Mouse (Mus musculus): ENCODE results near the gene Zfp316. TPM values are rescaled to one million over a fixed set of nuclear protein-coding genes. Genes with fewer than 3 reads are reported as not detected.

Zfp316 gene
- total and polyA plus RNA-seq, 3 experiments = 4.3 to 4.8 TPM; not detected in 1

- Histone ChIP-seq H3K4me1 (ENCODE audit: control insufficient read depth in 1 of 2, insufficient read depth in 2 of 2, low read length in 2 of 2) (no peaks in the 10 kb centered on the region), H3K27ac (ENCODE audit: control insufficient read depth, low read depth, low read length) (no peak overlapping the region), H3K79me2 (ENCODE audit: control insufficient read depth, insufficient read depth, low read length, poor library complexity) (no peaks in the 10 kb centered on the region), H3K9me3 (replicated peaks; ENCODE audit: insufficient read depth, low read length) (no peaks in the 10 kb centered on the region), H3K9ac (ENCODE audit: control insufficient read depth, low read depth, low read length, poor library complexity, severe bottlenecking) (no peak overlapping the region), H3K4me3 (ENCODE audit: control insufficient read depth in 1 of 2, insufficient read depth in 1 of 2, low read depth in 2 of 2, low read length in 2 of 2) (no peak overlapping the region), H3K27me3 (ENCODE audit: control insufficient read depth in 1 of 2, insufficient read depth in 2 of 2, low read length in 2 of 2) (no peaks in the 10 kb centered on the region; a peak in 1 of 4 replicates), H3K36me3 (ENCODE audit: control insufficient read depth in 1 of 2, insufficient read depth in 2 of 2, low read length in 2 of 2) (no peaks in the 10 kb centered on the region)
- TF ChIP-seq MAX (IDR thresholded peaks at IDR 0.05; ENCODE audit: low read length) (no peak), KAT2A (conservative IDR thresholded peaks at IDR 0.05; ENCODE audit: low read depth, low read length) (no peak), BHLHE40 (IDR thresholded peaks at IDR 0.05; ENCODE audit: borderline replicate concordance, low read depth, low read length) (no peak), MAZ (IDR thresholded peaks at IDR 0.05; ENCODE audit: low read depth, low read length) (no peak), RAD21 (IDR thresholded peaks at IDR 0.05; ENCODE audit: low read depth, low read length) (no peak), ELF1 (IDR thresholded peaks at IDR 0.05; ENCODE audit: low read depth, low read length) (no peak), GATA1 (IDR thresholded peaks at IDR 0.05; ENCODE audit: low read depth, low read length) (no peak), GABPA (IDR thresholded peaks at IDR 0.05; ENCODE audit: low read depth, low read length) (no peak), CTCF (IDR thresholded peaks at IDR 0.05 in 2 of 3, conservative IDR thresholded peaks at IDR 0.05 in 1 of 3; ENCODE audit: control insufficient read depth in 1 of 3, insufficient read depth in 1 of 3, low read depth in 2 of 3, low read length in 3 of 3, poor library complexity in 1 of 3, severe bottlenecking in 1 of 3) (no peak), MAFK (IDR thresholded peaks at IDR 0.05; ENCODE audit: borderline replicate concordance, low read depth, low read length) (no peak), ZMIZ1 (IDR thresholded peaks at IDR 0.05; ENCODE audit: low read depth, low read length) (no peak), TAL1 (IDR thresholded peaks at IDR 0.05; ENCODE audit: low read length) (no peak)
- DNase-seq (ENCODE audit: low read depth, low spot score) = no peak
Measured at GRCm38 (mm10) chr5:143220996-143221395, 48.8 kb downstream of the Zfp316 start.

GRCm38 (mm10) chr5:143213832-143214231 is 56.0 kb downstream of the Zfp316 start:
- TF ChIP-seq SMC3 (IDR thresholded peaks at IDR 0.05; ENCODE audit: low read depth, low read length) = no peak
- no peak for TF ChIP-seq MYB (IDR thresholded peaks at IDR 0.05; ENCODE audit: low read depth, low read length)
- TF ChIP-seq TBP (IDR thresholded peaks at IDR 0.05; ENCODE audit: low read depth, low read length) = no peak
- no peak for TF ChIP-seq KAT2A (conservative IDR thresholded peaks at IDR 0.05; ENCODE audit: low read depth, low read length)
- no peak for TF ChIP-seq SIN3A (IDR thresholded peaks at IDR 0.05; ENCODE audit: low read length)
- no peak for TF ChIP-seq HCFC1 (IDR thresholded peaks at IDR 0.05; ENCODE audit: low read depth, low read length)
- TF ChIP-seq CHD1 (IDR thresholded peaks at IDR 0.05; ENCODE audit: low read depth, low read length) = no peak
- TF ChIP-seq MAFK (IDR thresholded peaks at IDR 0.05; ENCODE audit: borderline replicate concordance, low read depth, low read length) = no peak
- no peak for TF ChIP-seq USF2 (IDR thresholded peaks at IDR 0.05; ENCODE audit: borderline replicate concordance in 1 of 2, insufficient read depth in 1 of 2, low read depth in 1 of 2, low read length in 2 of 2)
- no peak for TF ChIP-seq MYC (IDR thresholded peaks at IDR 0.05; ENCODE audit: low read depth, low read length)
- no peak for TF ChIP-seq POLR2A (IDR thresholded peaks at IDR 0.05; ENCODE audit: control insufficient read depth in 1 of 2, insufficient read depth in 1 of 2, low read depth in 1 of 2, low read length in 2 of 2, poor library complexity in 1 of 2)
- TF ChIP-seq RCOR1 (IDR thresholded peaks at IDR 0.05; ENCODE audit: low read depth, low read length) = no peak
- no peak for TF ChIP-seq GATA1 (IDR thresholded peaks at IDR 0.05; ENCODE audit: low read depth, low read length)
- no peak for TF ChIP-seq NELFE (IDR thresholded peaks at IDR 0.05; ENCODE audit: low read depth, low read length)
- TF ChIP-seq ELF1 (IDR thresholded peaks at IDR 0.05; ENCODE audit: low read depth, low read length) = no peak
- no peak for TF ChIP-seq POLR2AphosphoS2 (IDR thresholded peaks at IDR 0.05; ENCODE audit: low read length)
- TF ChIP-seq CTCF (IDR thresholded peaks at IDR 0.05 in 2 of 3, conservative IDR thresholded peaks at IDR 0.05 in 1 of 3; ENCODE audit: control insufficient read depth in 1 of 3, insufficient read depth in 1 of 3, low read depth in 2 of 3, low read length in 3 of 3, poor library complexity in 1 of 3, severe bottlenecking in 1 of 3) = no peak
- Histone ChIP-seq H3K9ac (ENCODE audit: control insufficient read depth, low read depth, low read length, poor library complexity, severe bottlenecking) (no peak overlapping the region), H3K9me3 (replicated peaks; ENCODE audit: insufficient read depth, low read length) (no peaks in the 10 kb centered on the region), H3K27ac (ENCODE audit: control insufficient read depth, low read depth, low read length) (no peak overlapping the region), H3K36me3 (ENCODE audit: control insufficient read depth in 1 of 2, insufficient read depth in 2 of 2, low read length in 2 of 2) (no peaks in the 10 kb centered on the region), H3K4me3 (ENCODE audit: control insufficient read depth in 1 of 2, insufficient read depth in 1 of 2, low read depth in 2 of 2, low read length in 2 of 2) (no peak overlapping the region), H3K27me3 (ENCODE audit: control insufficient read depth in 1 of 2, insufficient read depth in 2 of 2, low read length in 2 of 2) (peaks cover 0 to 3% of the 10 kb centered on the region in 2 experiments; a peak in 3 of 4 replicates), H3K79me2 (ENCODE audit: control insufficient read depth, insufficient read depth, low read length, poor library complexity) (no peaks in the 10 kb centered on the region), H3K4me1 (ENCODE audit: control insufficient read depth in 1 of 2, insufficient read depth in 2 of 2, low read length in 2 of 2) (no peaks in the 10 kb centered on the region)
- DNase-seq (ENCODE audit: low read depth, low spot score) = no peak
